23 mouse cellular contexts compared by ENCODE assay signal in the genomic region with DNA sequence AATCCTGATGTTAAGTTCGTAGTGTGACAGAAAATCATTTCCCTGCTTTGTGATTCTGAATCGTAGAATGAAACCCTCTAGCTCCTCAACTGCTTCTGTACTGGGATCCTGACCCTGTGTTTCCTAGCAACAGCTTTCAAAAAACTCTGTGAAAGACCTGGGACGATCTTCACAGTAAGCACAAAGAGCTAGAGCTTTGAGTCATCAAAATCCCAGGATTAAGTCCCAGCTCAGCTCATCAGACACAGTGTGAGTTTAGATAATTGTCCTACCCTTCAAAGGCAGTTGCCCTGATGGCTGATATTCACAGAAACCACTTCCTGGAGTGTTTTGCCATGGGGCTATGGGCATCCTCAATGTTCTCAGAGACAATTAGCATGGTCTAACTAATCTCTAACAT. TPM values are rescaled to one million over a fixed set of nuclear protein-coding genes. Genes with fewer than 3 reads are reported as not detected.
DNase-seq lines count a peak whose midpoint lies in the region; ATAC-seq lines count a peak whose summit lies in the region.
"Had no signal": no experiment of that assay in that cellular context is flagged by ENCODE, and none has a peak within 500 bp of the region (broad histone marks: within the 10 kb centered on the region; RNA-seq: fewer than 3 reads in every experiment).

No protein-coding gene starts in this region.

- no peak overlapping the region for H3K27ac ChIP-seq in forebrain, embryonic 13.5 days
- peak overlapping the region; percentile 30; the same call in 1 of the 2 replicates for H3K27ac ChIP-seq in midbrain, embryonic 13.5 days
- H3K27ac ChIP-seq: embryonic facial prominence, embryonic 15.5 days; heart, adult 2 months; hindbrain, embryonic 10.5 days; kidney, postnatal 0 days; layer of hippocampus, adult 2 months; limb, embryonic 12.5 days; liver, embryonic 13.5 days; neural tube, embryonic 15.5 days had no signal

- no peak overlapping the region for H3K4me2 ChIP-seq in forebrain, embryonic 13.5 days
- no peak overlapping the region for H3K4me2 ChIP-seq in midbrain, embryonic 13.5 days (replicated peaks)
- H3K4me2 ChIP-seq: embryonic facial prominence, embryonic 15.5 days; limb, embryonic 12.5 days; liver, embryonic 13.5 days; neural tube, embryonic 15.5 days had no signal

- no peaks in the 10 kb centered on the region for H3K9me3 ChIP-seq in forebrain, embryonic 13.5 days (replicated peaks)
- no peaks in the 10 kb centered on the region for H3K9me3 ChIP-seq in midbrain, embryonic 13.5 days
- H3K9me3 ChIP-seq: embryonic facial prominence, embryonic 15.5 days; hindbrain, embryonic 10.5 days; limb, embryonic 12.5 days; liver, embryonic 13.5 days; neural tube, embryonic 15.5 days had no signal

- no peak overlapping the region for H3K4me3 ChIP-seq in forebrain, embryonic 13.5 days
- no peak overlapping the region for H3K4me3 ChIP-seq in midbrain, embryonic 13.5 days (replicated peaks)
- H3K4me3 ChIP-seq: embryonic facial prominence, embryonic 15.5 days; heart, adult 2 months; hindbrain, embryonic 10.5 days; layer of hippocampus, adult 2 months; limb, embryonic 12.5 days; liver, embryonic 13.5 days; neural tube, embryonic 15.5 days had no signal

- no peaks in the 10 kb centered on the region for H3K4me1 ChIP-seq in forebrain, embryonic 13.5 days
- H3K4me1 ChIP-seq in midbrain, embryonic 13.5 days (replicated peaks): peaks cover 10% of the 10 kb centered on the region
- H3K4me1 ChIP-seq: embryonic facial prominence, embryonic 15.5 days; limb, embryonic 12.5 days; liver, embryonic 13.5 days; neural tube, embryonic 15.5 days had no signal

- WGBS in forebrain, embryonic 13.5 days: 2% methylated on average over 3 of the region's 3 CpGs
- WGBS in midbrain, embryonic 13.5 days: 3% methylated on average over 3 of the region's 3 CpGs

- no peaks in the 10 kb centered on the region for H3K36me3 ChIP-seq in forebrain, embryonic 13.5 days (ENCODE audit: poor library complexity, severe bottlenecking)
- no peaks in the 10 kb centered on the region for H3K36me3 ChIP-seq in midbrain, embryonic 13.5 days
- H3K36me3 ChIP-seq: embryonic facial prominence, embryonic 15.5 days; hindbrain, embryonic 10.5 days; limb, embryonic 12.5 days; liver, embryonic 13.5 days; neural tube, embryonic 15.5 days had no signal

- peak; percentile 27 for ATAC-seq in activated CD4-positive, CD25-positive, alpha-beta regulatory T cell, adult 4 months
- ATAC-seq in forebrain, embryonic 13.5 days: peak; percentile 70
- ATAC-seq in midbrain, embryonic 13.5 days: peak; percentile 60
- ATAC-seq: intestine, postnatal 0 days had no signal

- H3K27me3 ChIP-seq in forebrain, embryonic 13.5 days: no peaks in the 10 kb centered on the region
- no peaks in the 10 kb centered on the region for H3K27me3 ChIP-seq in midbrain, embryonic 13.5 days
- H3K27me3 ChIP-seq: embryonic facial prominence, embryonic 15.5 days; limb, embryonic 12.5 days; liver, embryonic 13.5 days; neural tube, embryonic 15.5 days had no signal

- DNase-seq in embryo, embryonic 10 days (ENCODE audit: low spot score): peak; percentile 36
- no peak for DNase-seq in embryo, embryonic 9.5 days (ENCODE audit: extremely low spot score)
- DNase-seq in right cerebral cortex, postnatal 14 days: no peak
- DNase-seq in lung, adult 18-20 months: no peak
- no peak for DNase-seq in cerebellum, adult 18-20 months
- DNase-seq: cerebellum, adult 11 months; cerebellum, postnatal 25 days; gastrocnemius, postnatal 10 days; heart, adult 2 months; liver, embryonic 13.5 days; retina, postnatal 1 day; thymus, adult 18-20 months had no signal

- no peak overlapping the region for H3K9ac ChIP-seq in forebrain, embryonic 13.5 days
- no peak overlapping the region for H3K9ac ChIP-seq in midbrain, embryonic 13.5 days (replicated peaks)
- H3K9ac ChIP-seq: embryonic facial prominence, embryonic 15.5 days; limb, embryonic 12.5 days; liver, embryonic 13.5 days; neural tube, embryonic 15.5 days had no signal

RNA-seq across cellular contexts. Expression of gene Xcl1, which starts 38.5 kb away (rescaled TPM):
- polyA plus RNA-seq in activated CD4-positive, CD25-positive, alpha-beta regulatory T cell, adult 4 months (2017; shearing (Covaris generic)): 10 to 100 TPM in 1 of 2 experiments, 1 to 10 TPM in 1; 4.3 to 14.9 TPM
- polyA plus RNA-seq in forebrain, embryonic 13.5 days (2015; fragmentation: Nextera tagmentation; extraction: Ambion mirVana): not detected in 2 replicates
- polyA plus RNA-seq in midbrain, embryonic 13.5 days (2015; fragmentation: Nextera tagmentation; extraction: Ambion mirVana): not detected in 2 replicates
- polyA plus RNA-seq: embryonic facial prominence, embryonic 15.5 days; hindbrain, embryonic 10.5 days; intestine, postnatal 0 days; kidney, postnatal 0 days; limb, embryonic 12.5 days; liver, embryonic 13.5 days; neural tube, embryonic 15.5 days; stomach, embryonic 14.5 days had no signal
